Mouse (Mus musculus) heart, embryonic 10.5 days (tissue): ENCODE results near the gene Pnpo. TPM values are rescaled to one million over a fixed set of nuclear protein-coding genes. Genes with fewer than 3 reads are reported as not detected.
A peak's percentile ranks its signal among the peaks of the same experiment; 100 is the strongest.

Source experiments
- DNase-seq: peaks from one replicate; pipeline ENCODE4 v3.0.0-alpha.2; 2017; ENCODE audit warnings: low spot score
- H3K27ac ChIP-seq: fragments of 300-500 bp; sonication (generic); 2 replicates; pipeline ENCODE4 v1.5.1; 2016; ENCODE audit warnings: mild to moderate bottlenecking
- H3K27me3 ChIP-seq: fragments of 300-500 bp; sonication (generic); 2 replicates; pipeline ENCODE4 v1.6.1; 2016; ENCODE audit warnings: mild to moderate bottlenecking; ENCODE audit not compliant: poor library complexity, insufficient read depth, severe bottlenecking
- H3K36me3 ChIP-seq: fragments of 300-500 bp; sonication (generic); 2 replicates; pipeline ENCODE4 v1.6.1; 2016; ENCODE audit warnings: mild to moderate bottlenecking, moderate library complexity
- H3K4me1 ChIP-seq: fragments of 300-500 bp; sonication (generic); 2 replicates; pipeline ENCODE4 v1.6.1; 2016; ENCODE audit warnings: mild to moderate bottlenecking
- H3K4me3 ChIP-seq: fragments of 300-500 bp; sonication (generic); 2 replicates; pipeline ENCODE4 v1.5.1; 2016; ENCODE audit warnings: mild to moderate bottlenecking, moderate library complexity
- H3K9me3 ChIP-seq: fragments of 300-500 bp; sonication (generic); 2 replicates; pipeline ENCODE4 v1.6.1; 2016; ENCODE audit warnings: mild to moderate bottlenecking, moderate library complexity
- WGBS: fragments of 180-500 bp; shearing (Covaris S2); methylation state at CpG from one replicate; pipeline ENCODE4 v1.1.7; 2016; 5-methylcytosine and 5-hydroxymethylcytosine counted together
- polyA plus RNA-seq: library from polyadenylated mRNA; unstranded; fragments of >200 nt; fragmentation: Nextera tagmentation; extraction: Ambion mirVana; gene quantifications from 2 replicates; pipeline ENCODE4 v1.2.1, GENCODE M21; 2016

Pnpo gene
- polyA plus RNA-seq, 1 experiment from 2014 or later: 72.6 TPM

DNA sequence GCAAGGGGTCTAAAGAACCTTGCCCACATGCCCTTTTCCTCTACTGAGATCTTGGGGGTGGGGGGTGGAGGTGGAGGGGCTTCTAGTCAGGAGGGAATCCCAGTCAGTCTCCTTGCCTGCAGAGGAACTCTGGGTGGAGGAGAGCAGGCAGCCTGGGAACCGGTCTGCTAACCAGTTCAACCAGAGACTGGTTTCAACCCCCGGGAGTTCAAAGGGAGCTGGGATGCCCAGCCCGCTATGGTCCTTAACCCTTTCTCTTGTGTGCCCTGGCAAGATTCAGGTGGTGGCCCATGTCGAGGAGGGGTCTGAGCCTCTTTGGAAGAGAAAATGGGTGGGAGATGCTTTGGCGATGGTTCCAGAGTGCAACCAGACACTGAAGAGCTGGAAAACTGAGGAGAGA lies 15.1 kb downstream of the Pnpo start:
- Histone ChIP-seq H3K4me1 (peaks cover 30% of the 10 kb centered on the region), H3K27ac (0 out of 2 replicates have a peak overlapping the region, but pooled peaks have one; percentile 42), H3K4me3 (no peak overlapping the region), H3K36me3 (no peaks in the 10 kb centered on the region), H3K27me3 (peaks cover 38% of the 10 kb centered on the region), H3K9me3 (no peaks in the 10 kb centered on the region)
- WGBS: 7% methylated on average over 5 of the region's 5 CpGs
- no peak for DNase-seq

DNA sequence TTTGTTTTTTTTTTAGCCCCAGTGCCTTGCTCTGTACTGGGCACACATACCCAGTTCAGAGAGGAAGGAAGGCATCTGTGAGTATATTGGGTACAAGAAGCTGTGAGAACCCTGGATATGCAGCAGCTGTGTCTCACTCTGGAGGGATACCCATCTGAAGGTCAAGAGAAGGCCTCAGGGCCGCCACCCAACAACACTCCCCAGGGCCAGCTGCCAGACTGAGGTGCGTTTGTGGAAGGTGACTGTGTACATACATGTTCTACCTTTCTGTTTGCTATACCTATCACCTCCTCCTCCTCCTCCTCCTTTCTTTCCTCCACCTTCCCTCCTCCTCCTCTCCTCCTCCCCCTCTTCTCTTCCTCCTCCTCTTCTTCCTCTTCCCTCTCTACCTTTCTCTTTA lies 15.7 kb downstream of the Pnpo start, which contains the start of gene Prr15l:
Gene Prr15l, plus strand, starts transcription at position 17 of the 400 bp plus-strand sequence.
- WGBS: 58% methylated on average over 2 of the region's 2 CpGs
- Histone ChIP-seq H3K27ac (peak within 1 kb of the TSS; percentile 42; the same call in 1 of the 2 replicates), H3K27me3 (peaks cover 38% of the 10 kb centered on the region)

DNA sequence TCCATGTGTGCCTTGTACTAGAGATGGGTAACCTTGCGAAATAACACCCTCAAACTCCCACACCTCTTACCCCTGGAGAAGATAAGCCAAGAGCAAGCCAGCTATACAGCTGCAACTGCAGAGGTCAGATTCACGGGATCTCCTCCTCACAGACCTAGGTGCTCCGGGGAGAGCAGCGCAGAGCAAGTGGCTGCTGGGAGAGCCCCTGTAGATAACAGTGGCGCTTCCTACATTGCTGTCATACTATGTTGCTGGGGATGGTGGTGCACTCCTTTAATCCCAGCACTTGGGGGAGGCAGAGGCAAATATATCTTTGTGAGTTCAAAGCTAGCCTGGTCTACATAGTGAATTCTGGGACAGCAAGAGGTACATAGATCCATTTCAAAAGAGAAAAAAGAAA lies 17.2 kb downstream of the Pnpo start:
- 57% methylated on average over 5 of the region's 5 CpGs for WGBS
- H3K27ac ChIP-seq: no peak overlapping the region
- peak; percentile 85 for DNase-seq

More for the DNA sequence above, 15.7 kb downstream of the Pnpo start, which contains the start of gene Prr15l:
- no peak within 1 kb of the TSS for H3K4me3 ChIP-seq
- DNase-seq: no peak
- no peaks in the 10 kb centered on the region for H3K9me3 ChIP-seq
- no peaks in the 10 kb centered on the region for H3K36me3 ChIP-seq
- peaks cover 24% of the 10 kb centered on the region for H3K4me1 ChIP-seq

DNA sequence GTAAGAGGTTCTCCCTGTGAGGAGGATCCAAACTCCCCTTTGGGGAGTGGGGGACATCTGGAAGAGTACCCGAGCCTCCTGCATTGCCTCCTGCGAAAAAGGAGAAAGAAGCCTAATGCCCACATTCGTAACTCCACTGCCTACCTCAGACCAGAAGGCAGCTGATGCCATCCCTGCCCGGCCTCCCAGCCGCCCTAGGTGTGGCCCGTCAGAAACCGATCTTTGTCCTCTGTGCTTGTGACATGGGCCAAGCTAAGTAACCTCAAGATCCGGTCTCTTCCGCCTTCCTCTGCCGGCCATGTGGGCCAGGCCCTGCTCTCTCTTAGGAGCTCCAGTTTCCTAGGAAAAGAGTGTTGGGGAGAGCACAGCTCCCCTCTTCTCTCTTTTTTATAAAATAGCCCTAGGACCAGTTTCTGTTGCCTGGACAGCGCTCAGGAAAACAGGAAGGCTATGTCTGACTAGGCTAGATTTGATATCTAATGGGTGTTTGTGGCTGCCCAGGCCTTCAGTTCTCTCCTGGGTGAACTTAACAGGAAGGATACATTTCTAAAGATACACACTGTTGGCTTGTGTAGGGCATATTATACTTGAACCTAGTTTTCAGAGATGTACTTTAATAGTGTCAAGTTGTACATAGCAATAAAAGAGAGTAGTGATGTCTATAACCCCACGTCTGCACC lies 18.2 kb downstream of the Pnpo start:
- WGBS: 82% methylated on average over 12 of the region's 12 CpGs
- Histone ChIP-seq H3K27me3 (peaks cover 37% of the 10 kb centered on the region), H3K9me3 (no peaks in the 10 kb centered on the region), H3K36me3 (no peaks in the 10 kb centered on the region), H3K27ac (peak overlapping the region; percentile 56), H3K4me1 (peaks cover 18% of the 10 kb centered on the region), H3K4me3 (no peak overlapping the region)
- no peak for DNase-seq

More for the DNA sequence above, 17.2 kb downstream of the Pnpo start:
- H3K4me3 ChIP-seq: no peak overlapping the region
- H3K4me1 ChIP-seq: peaks cover 21% of the 10 kb centered on the region
- no peaks in the 10 kb centered on the region for H3K9me3 ChIP-seq
- no peaks in the 10 kb centered on the region for H3K36me3 ChIP-seq
- H3K27me3 ChIP-seq: peaks cover 38% of the 10 kb centered on the region

DNA sequence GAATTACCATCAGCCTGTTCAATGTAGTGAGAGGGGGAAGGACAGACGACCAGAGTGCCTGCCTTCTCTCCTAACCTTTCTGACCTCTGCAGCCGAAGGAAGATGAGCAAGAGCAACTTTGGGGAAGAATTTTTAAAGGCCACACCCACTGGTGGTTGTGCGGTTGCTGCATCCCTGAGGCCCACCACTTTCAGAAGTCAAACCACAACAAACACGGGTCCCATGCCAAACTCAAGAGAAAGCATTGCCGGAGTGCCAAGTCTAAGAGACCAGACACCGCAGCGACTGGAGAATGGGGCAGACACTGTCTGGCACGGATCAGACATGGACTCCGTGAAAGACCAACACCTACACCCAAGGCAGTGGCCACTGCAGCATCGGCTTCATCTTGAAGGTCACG lies 18.9 kb downstream of the Pnpo start:
- 77% methylated on average over 11 of the region's 11 CpGs for WGBS

DNA sequence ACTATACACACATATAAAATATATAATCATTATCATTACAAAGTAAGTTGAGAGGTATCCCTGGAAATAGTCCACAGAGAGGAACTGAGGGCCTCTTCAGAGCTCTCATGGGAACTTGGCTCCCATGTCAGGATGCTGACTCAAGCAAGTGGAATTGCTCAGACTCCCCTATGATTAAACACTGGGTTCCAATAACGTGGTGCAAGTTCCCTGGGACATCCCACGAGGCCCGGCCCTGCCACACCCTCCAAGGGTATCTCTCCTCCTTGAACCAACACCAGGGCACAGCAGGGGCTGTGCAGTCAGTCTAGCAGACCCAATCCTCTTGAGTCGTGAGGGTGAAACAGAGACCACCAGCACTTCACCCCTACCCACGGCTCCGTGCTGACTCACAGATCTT lies 24.8 kb downstream of the Pnpo start:
- Histone ChIP-seq H3K36me3 (no peaks in the 10 kb centered on the region), H3K27me3 (0 out of 2 replicates have a peak, but pooled peaks cover 4% of the 10 kb centered on the region), H3K4me1 (peaks cover 26% of the 10 kb centered on the region), H3K9me3 (no peaks in the 10 kb centered on the region), H3K4me3 (no peak overlapping the region), H3K27ac (0 out of 2 replicates have a peak overlapping the region, but pooled peaks have one; percentile 16)
- no peak for DNase-seq
- 32% methylated on average over 6 of the region's 6 CpGs for WGBS

More for the DNA sequence above, 18.9 kb downstream of the Pnpo start:
- no peak overlapping the region for H3K27ac ChIP-seq
- H3K4me1 ChIP-seq: peaks cover 17% of the 10 kb centered on the region
- DNase-seq: no peak
- H3K36me3 ChIP-seq: no peaks in the 10 kb centered on the region
- H3K9me3 ChIP-seq: no peaks in the 10 kb centered on the region
- peaks cover 31% of the 10 kb centered on the region for H3K27me3 ChIP-seq
- H3K4me3 ChIP-seq: no peak overlapping the region

DNA sequence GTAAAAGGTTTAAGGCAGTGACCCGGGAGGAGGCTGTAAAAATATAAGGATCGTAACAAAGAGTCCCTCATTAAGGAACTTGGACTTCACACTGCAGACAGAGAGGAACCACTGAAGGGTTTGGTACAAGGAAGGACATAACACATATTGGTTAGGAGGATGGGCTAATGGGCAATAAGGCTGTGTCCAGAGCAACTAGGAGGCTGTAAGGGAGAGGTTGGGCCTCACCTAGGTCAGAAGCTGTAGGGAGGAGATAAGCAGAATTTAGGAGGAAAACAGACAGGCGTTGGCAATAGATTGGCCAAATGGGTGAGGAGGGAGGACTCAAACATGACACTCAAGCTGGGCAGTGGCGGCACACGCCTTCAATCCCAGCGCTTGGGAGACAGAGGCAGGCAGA lies 26.4 kb downstream of the Pnpo start:
- DNase-seq: peak; percentile 90
- whole genome bisulfite sequencing: 74% methylated on average over 6 of the region's 6 CpGs
- Histone ChIP-seq H3K27me3 (0 out of 2 replicates have a peak, but pooled peaks cover 4% of the 10 kb centered on the region), H3K27ac (peak overlapping the region; percentile 87; the same call in 1 of the 2 replicates), H3K4me3 (0 out of 2 replicates have a peak overlapping the region, but pooled peaks have one; percentile 0), H3K4me1 (peaks cover 26% of the 10 kb centered on the region), H3K36me3 (0 out of 2 replicates have a peak, but pooled peaks cover 6% of the 10 kb centered on the region), H3K9me3 (no peaks in the 10 kb centered on the region)

DNA sequence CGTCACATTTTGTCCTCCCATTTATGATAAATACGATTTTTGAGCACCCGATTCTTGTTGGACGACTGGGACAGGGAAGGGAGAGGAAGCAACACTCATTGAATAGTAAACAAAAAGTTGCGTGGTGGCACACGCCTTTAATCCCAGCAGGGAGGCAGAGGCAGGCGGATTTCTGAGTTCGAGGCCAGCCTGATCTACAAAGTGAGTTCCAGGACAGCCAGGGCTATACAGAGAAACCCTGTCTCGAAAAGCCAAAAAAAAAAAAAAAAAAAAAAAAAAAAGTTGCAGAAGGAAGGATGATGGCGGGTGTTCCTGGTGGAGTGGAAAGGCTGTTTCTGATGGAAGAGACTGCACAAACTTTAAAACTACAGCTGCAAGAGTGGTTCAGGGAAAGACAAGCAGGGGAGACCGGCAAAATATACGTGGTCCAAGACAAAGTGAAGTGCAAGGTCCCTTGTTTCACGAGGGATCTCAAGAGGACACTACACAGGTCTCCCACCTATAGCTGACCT lies 26.8 kb downstream of the Pnpo start:
- Histone ChIP-seq H3K9me3 (no peaks in the 10 kb centered on the region), H3K27ac (peak overlapping the region; percentile 87; the same call in 1 of the 2 replicates), H3K4me1 (peaks cover 26% of the 10 kb centered on the region), H3K36me3 (peaks cover 10% of the 10 kb centered on the region), H3K4me3 (peak overlapping the region; percentile 79), H3K27me3 (0 out of 2 replicates have a peak, but pooled peaks cover 4% of the 10 kb centered on the region)
- WGBS: 33% methylated on average over 13 of the region's 13 CpGs
- DNase-seq: no peak

DNA sequence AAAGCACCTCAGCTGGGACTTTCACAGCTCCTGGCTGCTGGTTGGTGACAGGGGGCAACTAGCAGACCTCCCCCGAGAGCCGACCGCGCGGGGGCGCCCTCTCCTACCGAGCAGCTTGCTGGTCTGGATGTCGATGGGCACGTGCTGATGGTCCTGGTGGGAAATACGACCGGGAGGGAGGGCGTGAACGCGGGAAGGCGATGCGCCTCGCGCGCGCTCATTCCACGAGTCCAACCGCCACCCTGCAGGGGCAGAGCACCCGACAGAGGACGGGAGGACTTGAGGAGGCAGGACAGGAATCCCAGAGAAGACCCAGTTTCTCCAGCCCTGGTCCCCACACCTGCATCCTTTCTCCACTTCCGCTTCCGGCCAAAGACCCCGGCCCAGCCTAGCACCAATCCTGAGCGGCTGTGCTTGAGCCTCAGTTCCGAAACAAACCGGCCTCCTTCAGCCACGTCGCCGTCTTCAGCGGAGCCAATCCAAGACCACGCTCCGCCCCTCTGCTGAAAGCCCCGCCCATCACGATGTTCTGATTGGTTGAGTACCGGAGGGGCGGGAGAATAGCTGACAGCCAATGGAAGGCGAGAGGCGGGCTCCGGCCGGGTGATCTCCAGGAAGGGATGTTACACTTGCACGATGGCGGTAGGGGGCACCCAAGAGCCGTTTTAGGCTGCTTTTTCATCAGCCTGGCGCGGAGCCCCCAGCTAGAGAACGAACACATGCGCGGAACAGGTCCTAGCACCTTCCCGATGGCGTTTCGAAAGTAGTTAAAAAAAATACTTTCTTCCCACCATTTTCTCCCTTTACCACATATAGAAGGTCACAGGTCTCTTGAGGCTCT lies 27.5 kb downstream of the Pnpo start, which contains the start of gene Cdk5rap3:
Gene Cdk5rap3, minus strand, starts transcription at position 453 of the 841 bp plus-strand sequence.
- Histone ChIP-seq H3K27ac (peak within 1 kb of the TSS; percentile 87), H3K4me3 (peak within 1 kb of the TSS; percentile 79), H3K4me1 (peaks cover 26% of the 10 kb centered on the region), H3K36me3 (peaks cover 17% of the 10 kb centered on the region), H3K27me3 (0 out of 2 replicates have a peak, but pooled peaks cover 4% of the 10 kb centered on the region), H3K9me3 (no peaks in the 10 kb centered on the region)
- under 1% methylated on average over 55 of the region's 55 CpGs for WGBS
- peak; percentile 100 for DNase-seq

DNA sequence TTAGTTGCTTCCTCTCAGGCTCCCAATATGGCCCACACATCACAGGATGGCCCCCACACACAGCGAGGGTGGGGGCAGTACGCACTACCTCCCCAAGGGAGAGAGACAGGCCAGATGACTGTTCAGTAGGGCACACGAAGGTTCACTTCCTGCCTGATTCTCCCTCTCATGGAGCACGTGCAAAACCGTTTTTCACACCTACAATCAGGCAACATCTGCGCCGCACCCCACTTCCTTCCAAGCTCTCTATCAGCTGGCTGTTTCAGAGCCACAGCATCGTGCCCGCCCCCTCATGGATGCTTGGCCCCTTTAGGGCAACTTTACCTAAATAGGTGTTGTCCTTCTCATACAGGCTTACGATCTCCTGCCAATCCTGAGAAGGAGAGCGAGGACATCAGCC lies 31.1 kb downstream of the Pnpo start:
- Histone ChIP-seq H3K9me3 (no peaks in the 10 kb centered on the region), H3K4me3 (no peak overlapping the region), H3K4me1 (peaks cover 36% of the 10 kb centered on the region), H3K36me3 (peaks cover 42% of the 10 kb centered on the region), H3K27ac (no peak overlapping the region), H3K27me3 (peaks cover 14% of the 10 kb centered on the region)
- DNase-seq: no peak
- 82% methylated on average over 11 of the region's 11 CpGs for WGBS

DNA sequence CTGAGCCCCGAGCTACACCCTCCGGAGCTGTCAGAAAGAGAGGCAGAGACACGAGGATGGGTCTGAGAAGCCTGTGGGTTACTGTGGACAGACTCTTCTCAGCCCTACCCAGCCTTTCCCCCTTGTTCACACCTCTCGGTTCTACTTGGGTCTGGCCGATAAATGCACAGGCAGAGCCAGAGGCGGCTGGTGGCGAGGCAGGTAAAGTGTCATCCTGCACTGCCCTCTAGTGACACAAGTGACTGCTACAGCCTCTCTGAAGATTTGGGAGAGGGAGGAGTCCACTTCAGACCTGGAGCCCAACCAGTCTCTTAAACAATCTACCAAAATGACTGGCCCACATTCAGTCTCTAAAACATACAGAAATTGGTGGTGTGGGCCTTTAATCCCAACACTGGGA lies 33.8 kb downstream of the Pnpo start:
- H3K27ac ChIP-seq: no peak overlapping the region
- no peak overlapping the region for H3K4me3 ChIP-seq
- WGBS: 27% methylated on average over 7 of the region's 7 CpGs
- peaks cover 14% of the 10 kb centered on the region for H3K27me3 ChIP-seq
- peak; percentile 91 for DNase-seq
- H3K4me1 ChIP-seq: peaks cover 52% of the 10 kb centered on the region
- H3K9me3 ChIP-seq: no peaks in the 10 kb centered on the region
- H3K36me3 ChIP-seq: peaks cover 48% of the 10 kb centered on the region

DNA sequence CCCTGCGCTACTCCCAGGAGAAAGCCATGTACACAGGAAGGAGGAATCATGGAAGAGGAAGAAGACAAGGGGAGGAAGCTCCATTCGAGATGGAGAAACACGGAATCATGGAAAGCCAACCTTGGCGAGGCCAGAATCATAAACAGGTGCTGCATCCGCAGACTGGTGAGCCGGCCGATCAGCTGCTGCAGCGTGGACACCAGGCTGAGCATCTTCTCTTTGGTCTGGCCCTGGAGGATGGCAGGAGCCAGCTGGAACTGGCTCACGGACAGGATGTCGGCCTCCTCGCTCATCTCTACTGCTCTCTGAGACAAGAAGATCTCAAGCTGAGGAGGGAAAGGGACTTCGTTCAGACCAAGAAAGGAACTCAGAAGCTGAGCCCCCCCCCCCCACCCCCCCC lies 35.2 kb downstream of the Pnpo start:
- peaks cover 48% of the 10 kb centered on the region for H3K4me1 ChIP-seq
- no peaks in the 10 kb centered on the region for H3K9me3 ChIP-seq
- DNase-seq: no peak
- peaks cover 48% of the 10 kb centered on the region for H3K36me3 ChIP-seq
- H3K27me3 ChIP-seq: peaks cover 14% of the 10 kb centered on the region
- WGBS: 90% methylated on average over 12 of the region's 12 CpGs
- no peak overlapping the region for H3K4me3 ChIP-seq
- H3K27ac ChIP-seq: no peak overlapping the region
